Mouse (Mus musculus) B cell, adult 67 days (primary cell): ENCODE results near the gene Gtf2b. TPM values are rescaled to one million over a fixed set of nuclear protein-coding genes. Genes with fewer than 3 reads are reported as not detected.

Source experiments
- total RNA-seq, 2 experiments: library from RNA; stranded (reverse); gene quantifications; 4 replicates each; pipeline ENCODE4 v1.2.4; 2023

Gtf2b gene
- total RNA-seq: 10 to 100 TPM; 75.8 to 89.3 TPM

GRCm38 (mm10) chr3:142764995-142765777 is at the start of gene Gtf2b:
Gene Gtf2b, plus strand, starts transcription at chr3:142765045.

Other genes with a start within 250 kb of the Gtf2b start
- 10 to 100 TPM; 13.7 to 17.6 TPM for gene Gbp7, start 234.7 kb upstream of the Gtf2b start, total RNA-seq
- 10 to 100 TPM; 45.1 to 52.1 TPM for gene Gbp3, start 205.0 kb upstream of the Gtf2b start, total RNA-seq
- gene Gbp2b, start 170.2 kb upstream of the Gtf2b start, total RNA-seq: not detected
- gene Gbp2, start 144.4 kb upstream of the Gtf2b start, total RNA-seq: 1 to 10 TPM; 7.2 to 9.5 TPM
- 1 to 10 TPM; 4.4 to 6.5 TPM for gene Kyat3, start 64.0 kb upstream of the Gtf2b start, total RNA-seq
- 10 to 100 TPM; 72.7 to 76.9 TPM for gene Pkn2, start 117.0 kb downstream of the Gtf2b start, total RNA-seq